Mouse (Mus musculus): Measurements from ENCODE around the gene Il1rapl1. TPM values are rescaled to one million over a fixed set of nuclear protein-coding genes. Genes with fewer than 3 reads are reported as not detected.
A peak's percentile ranks its signal among the peaks of the same experiment; 100 is the strongest.

The Il1rapl1 gene
- 0.17 and 0.27 TPM in 2 replicates for polyA plus RNA-seq (2015; fragmentation: Nextera tagmentation; extraction: Ambion mirVana)

- peak within 1 kb of the TSS; percentile 50 for H3K4me3 ChIP-seq
- no peaks in the 10 kb centered on the region; the same call in 1 of the 2 replicates for H3K27me3 ChIP-seq (replicated peaks)
- H3K36me3 ChIP-seq = no peaks in the 10 kb centered on the region
- no peaks in the 10 kb centered on the region for H3K9me3 ChIP-seq
- peak within 1 kb of the TSS; percentile 56; the same call in 1 of the 2 replicates for H3K9ac ChIP-seq
- no peak for ATAC-seq (ENCODE audit: extremely low read depth, insufficient number of reproducible peaks, low FRiP score, low TSS enrichment)
- H3K4me2 ChIP-seq = peak within 1 kb of the TSS; percentile 69
- no peak within 1 kb of the TSS for H3K27ac ChIP-seq (replicated peaks)
- no peaks in the 10 kb centered on the region for H3K4me1 ChIP-seq
- WGBS = 15% methylated on average over 12 of the region's 12 CpGs
Observed at GRCm38 (mm10) chrX:88115609-88116073, at the start of gene Il1rapl1. TSS of gene Il1rapl1 (minus strand) at chrX:88115645.

- ATAC-seq (ENCODE audit: extremely low read depth, insufficient number of reproducible peaks, low FRiP score, low TSS enrichment) = no peak
- Histone ChIP-seq H3K4me1 (no peaks in the 10 kb centered on the region), H3K4me2 (no peak overlapping the region), H3K9ac (no peak overlapping the region), H3K27ac (replicated peaks) (no peak overlapping the region), H3K27me3 (replicated peaks) (no peaks in the 10 kb centered on the region), H3K4me3 (no peak overlapping the region), H3K36me3 (no peaks in the 10 kb centered on the region), H3K9me3 (no peaks in the 10 kb centered on the region)
- 37% methylated on average over 2 of the region's 2 CpGs for WGBS
Observed at GRCm38 (mm10) chrX:88158037-88158436, 42.6 kb upstream of the Il1rapl1 start.

GRCm38 (mm10) chrX:88125612-88126011, 10.2 kb upstream of the Il1rapl1 start:
- no peaks in the 10 kb centered on the region for H3K27me3 ChIP-seq (replicated peaks)
- no peak overlapping the region for H3K9ac ChIP-seq
- H3K27ac ChIP-seq (replicated peaks) = no peak overlapping the region
- no peaks in the 10 kb centered on the region for H3K36me3 ChIP-seq
- no peaks in the 10 kb centered on the region for H3K9me3 ChIP-seq
- 34% methylated on average over 3 of the region's 3 CpGs for WGBS
- no peak overlapping the region for H3K4me3 ChIP-seq
- no peak overlapping the region for H3K4me2 ChIP-seq
- ATAC-seq (ENCODE audit: extremely low read depth, insufficient number of reproducible peaks, low FRiP score, low TSS enrichment) = no peak
- H3K4me1 ChIP-seq = no peaks in the 10 kb centered on the region

GRCm38 (mm10) chrX:88120070-88120469, 4.6 kb upstream of the Il1rapl1 start:
- Histone ChIP-seq H3K9me3 (no peaks in the 10 kb centered on the region), H3K9ac (no peak overlapping the region), H3K27me3 (replicated peaks) (no peaks in the 10 kb centered on the region), H3K36me3 (no peaks in the 10 kb centered on the region), H3K4me3 (no peak overlapping the region), H3K27ac (replicated peaks) (no peak overlapping the region), H3K4me2 (no peak overlapping the region), H3K4me1 (no peaks in the 10 kb centered on the region)
- ATAC-seq (ENCODE audit: extremely low read depth, insufficient number of reproducible peaks, low FRiP score, low TSS enrichment) = no peak
- 82% methylated on average over 3 of the region's 3 CpGs for WGBS

- H3K4me2 ChIP-seq = no peak overlapping the region
- H3K4me3 ChIP-seq = no peak overlapping the region
- no peak overlapping the region for H3K9ac ChIP-seq
- no peaks in the 10 kb centered on the region for H3K36me3 ChIP-seq
- WGBS = 47% methylated on average over 3 of the region's 3 CpGs
- H3K27ac ChIP-seq (replicated peaks) = no peak overlapping the region
- H3K9me3 ChIP-seq = no peaks in the 10 kb centered on the region
- no peaks in the 10 kb centered on the region; the same call in 1 of the 2 replicates for H3K27me3 ChIP-seq (replicated peaks)
- no peak for ATAC-seq (ENCODE audit: extremely low read depth, insufficient number of reproducible peaks, low FRiP score, low TSS enrichment)
- H3K4me1 ChIP-seq = no peaks in the 10 kb centered on the region
Observed at GRCm38 (mm10) chrX:88117858-88118257, 2.4 kb upstream of the Il1rapl1 start.

- no peaks in the 10 kb centered on the region for H3K9me3 ChIP-seq
- no peak overlapping the region for H3K9ac ChIP-seq
- no peaks in the 10 kb centered on the region; the same call in 1 of the 2 replicates for H3K27me3 ChIP-seq (replicated peaks)
- H3K4me1 ChIP-seq = no peaks in the 10 kb centered on the region
- 11% methylated on average over 3 of the region's 3 CpGs for WGBS
- H3K4me2 ChIP-seq = peak overlapping the region; percentile 69
- no peaks in the 10 kb centered on the region for H3K36me3 ChIP-seq
- no peak overlapping the region for H3K27ac ChIP-seq (replicated peaks)
- H3K4me3 ChIP-seq = peak overlapping the region; percentile 50
- ATAC-seq (ENCODE audit: extremely low read depth, insufficient number of reproducible peaks, low FRiP score, low TSS enrichment) = no peak
Observed at GRCm38 (mm10) chrX:88116326-88116725, 881 bp upstream of the Il1rapl1 start.

- 48% methylated on average over 6 of the region's 6 CpGs for WGBS
- no peak overlapping the region for H3K4me2 ChIP-seq
- ATAC-seq (ENCODE audit: extremely low read depth, insufficient number of reproducible peaks, low FRiP score, low TSS enrichment) = no peak
- H3K4me1 ChIP-seq = no peaks in the 10 kb centered on the region
- no peaks in the 10 kb centered on the region; the same call in 1 of the 2 replicates for H3K27me3 ChIP-seq (replicated peaks)
- H3K36me3 ChIP-seq = no peaks in the 10 kb centered on the region
- H3K9ac ChIP-seq = no peak overlapping the region
- 0 out of 2 replicates have a peak overlapping the region, but pooled peaks have one; percentile 6 for H3K4me3 ChIP-seq
- no peaks in the 10 kb centered on the region for H3K9me3 ChIP-seq
- H3K27ac ChIP-seq (replicated peaks) = no peak overlapping the region
Observed at GRCm38 (mm10) chrX:88113561-88113960, 1.9 kb downstream of the Il1rapl1 start.

GRCm38 (mm10) chrX:88112254-88112653, 3.2 kb downstream of the Il1rapl1 start:
- Histone ChIP-seq H3K9me3 (no peaks in the 10 kb centered on the region), H3K4me1 (no peaks in the 10 kb centered on the region), H3K27me3 (replicated peaks) (no peaks in the 10 kb centered on the region; the same call in 1 of the 2 replicates), H3K27ac (replicated peaks) (no peak overlapping the region), H3K4me2 (no peak overlapping the region), H3K9ac (no peak overlapping the region), H3K36me3 (no peaks in the 10 kb centered on the region), H3K4me3 (no peak overlapping the region)
- WGBS = 38% methylated on average over 2 of the region's 2 CpGs
- no peak for ATAC-seq (ENCODE audit: extremely low read depth, insufficient number of reproducible peaks, low FRiP score, low TSS enrichment)

- Histone ChIP-seq H3K9me3 (no peaks in the 10 kb centered on the region), H3K4me2 (no peak overlapping the region), H3K9ac (no peak overlapping the region), H3K4me3 (no peak overlapping the region), H3K27me3 (replicated peaks) (no peaks in the 10 kb centered on the region; the same call in 1 of the 2 replicates), H3K36me3 (no peaks in the 10 kb centered on the region), H3K4me1 (no peaks in the 10 kb centered on the region), H3K27ac (replicated peaks) (no peak overlapping the region)
- 68% methylated on average over 2 of the region's 2 CpGs for WGBS
- ATAC-seq (ENCODE audit: extremely low read depth, insufficient number of reproducible peaks, low FRiP score, low TSS enrichment) = no peak
Observed at GRCm38 (mm10) chrX:88109733-88110132, 5.7 kb downstream of the Il1rapl1 start.

- Histone ChIP-seq H3K4me3 (no peak overlapping the region), H3K27me3 (replicated peaks) (no peaks in the 10 kb centered on the region), H3K4me2 (no peak overlapping the region), H3K9me3 (no peaks in the 10 kb centered on the region), H3K27ac (replicated peaks) (no peak overlapping the region), H3K36me3 (no peaks in the 10 kb centered on the region), H3K4me1 (no peaks in the 10 kb centered on the region), H3K9ac (no peak overlapping the region)
- no peak for ATAC-seq (ENCODE audit: extremely low read depth, insufficient number of reproducible peaks, low FRiP score, low TSS enrichment)
Observed at GRCm38 (mm10) chrX:88093936-88094569, 21.4 kb downstream of the Il1rapl1 start.

GRCm38 (mm10) chrX:88089873-88090272, 25.6 kb downstream of the Il1rapl1 start:
- Histone ChIP-seq H3K36me3 (no peaks in the 10 kb centered on the region), H3K27me3 (replicated peaks) (no peaks in the 10 kb centered on the region), H3K9me3 (no peaks in the 10 kb centered on the region), H3K27ac (replicated peaks) (no peak overlapping the region), H3K9ac (no peak overlapping the region), H3K4me3 (no peak overlapping the region), H3K4me2 (no peak overlapping the region), H3K4me1 (no peaks in the 10 kb centered on the region)
- no peak for ATAC-seq (ENCODE audit: extremely low read depth, insufficient number of reproducible peaks, low FRiP score, low TSS enrichment)
- WGBS = 51% methylated on average over 2 of the region's 2 CpGs

Data from heart, embryonic 13.5 days (tissue).